Mouse (Mus musculus): Measurements from ENCODE around the gene Mdm2.

DNA sequence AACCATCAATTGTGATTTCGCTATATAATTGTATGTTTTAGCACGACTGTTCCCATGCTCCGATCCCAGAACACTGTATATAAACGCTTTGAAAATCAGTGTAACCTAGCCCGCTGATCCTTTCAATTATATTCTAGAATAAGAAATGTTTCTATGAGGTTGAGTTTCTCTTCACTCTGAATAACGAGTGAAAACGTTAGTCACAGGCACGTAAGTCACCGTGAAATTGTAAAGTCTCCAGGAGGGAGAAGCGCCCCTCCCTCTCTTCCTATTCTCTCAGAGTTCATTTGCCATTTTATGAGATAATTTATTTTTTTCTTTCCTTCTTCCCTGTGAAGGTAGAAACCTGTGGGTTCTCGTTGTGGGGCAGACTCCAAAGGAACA, 51.1 kb downstream of the Mdm2 start:
- no peak for TF ChIP-seq POLR2A (IDR thresholded peaks at IDR 0.05; ENCODE audit: extremely low read depth, insufficient read depth, low read length)
- TF ChIP-seq CTCF (IDR thresholded peaks at IDR 0.05; ENCODE audit: extremely low read depth, insufficient read depth, low read length), result no peak
